Mouse (Mus musculus): ENCODE results near the gene Ddx54. TPM values are rescaled to one million over a fixed set of nuclear protein-coding genes. Genes with fewer than 3 reads are reported as not detected.

The Ddx54 gene
- polyA plus RNA-seq, 1 experiment = 44.6 TPM

GRCm38 (mm10) chr5:120611416-120611815, 1.1 kb upstream of the Ddx54 start:
- Histone ChIP-seq H3K36me3 (ENCODE audit: control insufficient read depth, insufficient read depth, low read length) (no peaks in the 10 kb centered on the region), H3K4me1 (ENCODE audit: control insufficient read depth, insufficient read depth, insufficient read length, low read length) (peaks cover 7% of the 10 kb centered on the region), H3K27me3 (ENCODE audit: control insufficient read depth, insufficient read depth, low read length) (no peaks in the 10 kb centered on the region), H3K4me3 (ENCODE audit: low read depth, low read length) (peak overlapping the region; percentile 75), H3K27ac (ENCODE audit: insufficient read depth, low read depth, low read length) (no peak overlapping the region)
- TF ChIP-seq CTCF (IDR thresholded peaks at IDR 0.05; ENCODE audit: extremely low read depth, insufficient read length, insufficient replicate concordance, low read depth, low read length) (no peak), POLR2A (IDR thresholded peaks at IDR 0.05; ENCODE audit: low read depth, low read length) (no peak)
- 38% methylated on average over 8 of the region's 8 CpGs for WGBS

DNA sequence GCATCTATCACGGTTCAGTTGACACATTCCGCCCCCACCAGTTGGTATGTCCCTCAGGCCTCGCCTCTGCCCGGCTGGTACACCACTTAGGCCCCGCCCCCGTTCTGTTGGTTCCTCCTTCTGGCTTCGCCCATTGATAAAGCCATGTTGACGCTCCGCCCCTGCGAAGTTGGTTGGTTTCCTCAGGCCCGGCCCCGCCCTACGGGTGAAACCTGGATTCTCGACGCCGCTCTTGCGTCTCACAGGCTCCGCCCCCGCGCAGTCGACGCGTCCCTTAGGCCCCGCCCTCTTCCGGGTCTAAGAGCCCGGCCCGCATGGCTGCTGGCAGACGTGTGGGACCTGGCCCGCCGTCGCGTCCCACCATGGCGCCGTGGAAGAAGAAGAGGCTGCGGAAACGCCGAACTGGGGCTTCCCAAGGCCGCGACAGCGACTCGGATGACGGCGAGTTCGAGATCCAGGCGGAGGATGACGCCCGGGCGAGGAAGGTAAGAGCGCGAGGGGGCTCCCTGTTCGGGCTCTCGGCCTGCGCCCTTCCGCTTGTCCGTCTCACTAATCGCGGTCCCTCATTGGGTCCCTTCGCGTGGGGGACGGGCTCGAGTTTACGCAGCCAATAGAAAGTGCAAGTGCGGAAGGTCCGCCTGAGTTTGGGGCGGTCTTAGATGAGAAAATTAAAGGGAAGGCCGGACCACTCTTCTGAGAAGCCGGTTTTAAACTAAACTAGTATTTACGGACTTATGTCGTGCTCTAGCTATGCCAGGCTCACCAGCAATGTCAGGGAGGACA, 474 bp downstream of the Ddx54 start:
- TF ChIP-seq POLR2A (IDR thresholded peaks at IDR 0.05; ENCODE audit: low read depth, low read length) (peak; percentile 65; the same call in 1 of the 2 replicates), CTCF (IDR thresholded peaks at IDR 0.05; ENCODE audit: extremely low read depth, insufficient read length, insufficient replicate concordance, low read depth, low read length) (no peak)

GRCm38 (mm10) chr5:120615903-120616302, 3.4 kb downstream of the Ddx54 start:
- TF ChIP-seq POLR2A (IDR thresholded peaks at IDR 0.05; ENCODE audit: low read depth, low read length) (no peak), CTCF (IDR thresholded peaks at IDR 0.05; ENCODE audit: extremely low read depth, insufficient read length, insufficient replicate concordance, low read depth, low read length) (peak; percentile 24; the same call in 1 of the 2 replicates)
- WGBS = over 99% methylated on average over 4 of the region's 4 CpGs
- Histone ChIP-seq H3K4me1 (ENCODE audit: control insufficient read depth, insufficient read depth, insufficient read length, low read length) (peaks cover 7% of the 10 kb centered on the region), H3K27ac (ENCODE audit: insufficient read depth, low read depth, low read length) (no peak overlapping the region), H3K27me3 (ENCODE audit: control insufficient read depth, insufficient read depth, low read length) (no peaks in the 10 kb centered on the region), H3K36me3 (ENCODE audit: control insufficient read depth, insufficient read depth, low read length) (peaks cover 28% of the 10 kb centered on the region), H3K4me3 (ENCODE audit: low read depth, low read length) (no peak overlapping the region)

More for the DNA sequence above, 474 bp downstream of the Ddx54 start:
- peak overlapping the region; percentile 92 for H3K27ac ChIP-seq (ENCODE audit: insufficient read depth, low read depth, low read length)
- peaks cover 7% of the 10 kb centered on the region for H3K4me1 ChIP-seq (ENCODE audit: control insufficient read depth, insufficient read depth, insufficient read length, low read length)
- peaks cover 6% of the 10 kb centered on the region; the same call in 1 of the 2 replicates for H3K36me3 ChIP-seq (ENCODE audit: control insufficient read depth, insufficient read depth, low read length)
- H3K27me3 ChIP-seq (ENCODE audit: control insufficient read depth, insufficient read depth, low read length) = no peaks in the 10 kb centered on the region
- 1% methylated on average over 69 of the region's 69 CpGs for WGBS
- peak overlapping the region; percentile 78 for H3K4me3 ChIP-seq (ENCODE audit: low read depth, low read length)

DNA sequence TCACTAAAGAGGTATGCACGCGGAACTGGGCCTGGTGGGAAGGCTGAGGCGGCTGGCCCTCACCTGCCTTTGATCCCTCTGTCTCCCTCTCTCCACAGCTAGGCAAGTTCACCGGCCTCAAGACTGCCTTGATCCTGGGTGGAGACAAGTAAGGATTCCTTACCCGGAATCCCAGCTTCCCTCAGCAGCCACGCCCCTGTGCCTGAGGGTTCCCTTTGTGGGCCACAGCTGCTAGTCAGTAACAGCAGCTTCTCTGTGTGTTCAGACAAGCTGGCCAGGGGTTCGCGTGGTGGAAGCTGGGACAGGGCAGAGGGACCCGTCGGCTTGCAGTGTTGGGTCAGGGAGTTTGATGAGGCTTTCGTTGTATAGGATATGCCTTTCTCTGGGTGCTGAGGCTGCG, 6.2 kb downstream of the Ddx54 start:
- TF ChIP-seq POLR2A (IDR thresholded peaks at IDR 0.05; ENCODE audit: low read depth, low read length) = no peak
- no peak for TF ChIP-seq CTCF (IDR thresholded peaks at IDR 0.05; ENCODE audit: extremely low read depth, insufficient read length, insufficient replicate concordance, low read depth, low read length)
- Histone ChIP-seq H3K4me1 (ENCODE audit: control insufficient read depth, insufficient read depth, insufficient read length, low read length) (peaks cover 3% of the 10 kb centered on the region), H3K27ac (ENCODE audit: insufficient read depth, low read depth, low read length) (no peak overlapping the region), H3K4me3 (ENCODE audit: low read depth, low read length) (no peak overlapping the region), H3K27me3 (ENCODE audit: control insufficient read depth, insufficient read depth, low read length) (no peaks in the 10 kb centered on the region), H3K36me3 (ENCODE audit: control insufficient read depth, insufficient read depth, low read length) (peaks cover 56% of the 10 kb centered on the region)
- WGBS = 82% methylated on average over 12 of the region's 12 CpGs

- no peak overlapping the region for H3K27ac ChIP-seq (ENCODE audit: insufficient read depth, low read depth, low read length)
- peaks cover 3% of the 10 kb centered on the region; the same call in 1 of the 2 replicates for H3K4me1 ChIP-seq (ENCODE audit: control insufficient read depth, insufficient read depth, insufficient read length, low read length)
- peaks cover 60% of the 10 kb centered on the region for H3K36me3 ChIP-seq (ENCODE audit: control insufficient read depth, insufficient read depth, low read length)
- no peak overlapping the region for H3K4me3 ChIP-seq (ENCODE audit: low read depth, low read length)
- H3K27me3 ChIP-seq (ENCODE audit: control insufficient read depth, insufficient read depth, low read length) = no peaks in the 10 kb centered on the region
- 21% methylated on average over 5 of the region's 5 CpGs for WGBS
- TF ChIP-seq CTCF (IDR thresholded peaks at IDR 0.05; ENCODE audit: extremely low read depth, insufficient read length, insufficient replicate concordance, low read depth, low read length) (peak; percentile 84), POLR2A (IDR thresholded peaks at IDR 0.05; ENCODE audit: low read depth, low read length) (no peak)
These were observed 6.7 kb downstream of the Ddx54 start for GRCm38 (mm10) chr5:120619201-120619600.

- Histone ChIP-seq H3K4me1 (ENCODE audit: control insufficient read depth, insufficient read depth, insufficient read length, low read length) (peaks cover 3% of the 10 kb centered on the region; the same call in 1 of the 2 replicates), H3K36me3 (ENCODE audit: control insufficient read depth, insufficient read depth, low read length) (peaks cover 72% of the 10 kb centered on the region), H3K27me3 (ENCODE audit: control insufficient read depth, insufficient read depth, low read length) (no peaks in the 10 kb centered on the region), H3K27ac (ENCODE audit: insufficient read depth, low read depth, low read length) (no peak overlapping the region), H3K4me3 (ENCODE audit: low read depth, low read length) (no peak overlapping the region)
- 71% methylated on average over 18 of the region's 18 CpGs for WGBS
- peak; percentile 91 for TF ChIP-seq CTCF (IDR thresholded peaks at IDR 0.05; ENCODE audit: extremely low read depth, insufficient read length, insufficient replicate concordance, low read depth, low read length)
- no peak for TF ChIP-seq POLR2A (IDR thresholded peaks at IDR 0.05; ENCODE audit: low read depth, low read length)
These were observed 8.0 kb downstream of the Ddx54 start for GRCm38 (mm10) chr5:120620375-120621077.

All from small intestine, adult 2 months (tissue).